Mouse (Mus musculus): ENCODE results near the gene Lrrc8e. TPM values are rescaled to one million over a fixed set of nuclear protein-coding genes. Genes with fewer than 3 reads are reported as not detected.
"Not testable (repeated sequence)": the region's sequence is repeated elsewhere in the genome, so short reads cannot be mapped to it uniquely, and the experiment has no call there.

Lrrc8e gene
- polyA plus RNA-seq, 1 experiment: not detected

- H3K4me3 ChIP-seq (replicated peaks): no peak overlapping the region
- H3K4me1 ChIP-seq (ENCODE audit: control insufficient read depth): peaks cover 59% of the 10 kb centered on the region
- peaks cover 4% of the 10 kb centered on the region; the same call in 1 of the 2 replicates for H3K27me3 ChIP-seq (ENCODE audit: control insufficient read depth)
- H3K9me3 ChIP-seq (ENCODE audit: control insufficient read depth, low read length): no peaks in the 10 kb centered on the region
- no peak for TF ChIP-seq TAL1 (IDR thresholded peaks at IDR 0.05; ENCODE audit: low read length)
- TF ChIP-seq GATA1 (IDR thresholded peaks at IDR 0.05; ENCODE audit: low read length): no peak
- peaks cover 44% of the 10 kb centered on the region for H3K36me3 ChIP-seq (ENCODE audit: control insufficient read depth)
These were observed 23.8 kb downstream of the Lrrc8e start for GRCm38 (mm10) chr8:4250306-4250970.

GRCm38 (mm10) chr8:4252116-4252760 lies 25.6 kb downstream of the Lrrc8e start:
- Histone ChIP-seq H3K4me3 (replicated peaks) (peak overlapping the region; percentile 67), H3K36me3 (ENCODE audit: control insufficient read depth) (peaks cover 42% of the 10 kb centered on the region), H3K9me3 (ENCODE audit: control insufficient read depth, low read length) (no peaks in the 10 kb centered on the region), H3K27me3 (ENCODE audit: control insufficient read depth) (peaks cover 4% of the 10 kb centered on the region; the same call in 1 of the 2 replicates), H3K4me1 (ENCODE audit: control insufficient read depth) (peaks cover 51% of the 10 kb centered on the region)
- TF ChIP-seq TAL1 (IDR thresholded peaks at IDR 0.05; ENCODE audit: low read length) (no peak), GATA1 (IDR thresholded peaks at IDR 0.05; ENCODE audit: low read length) (no peak)

GRCm38 (mm10) chr8:4252934-4253841 lies 26.6 kb downstream of the Lrrc8e start, which contains the start of gene Snapc2:
Snapc2 (plus strand) TSS chr8:4253080.
- Histone ChIP-seq H3K4me3 (replicated peaks) (peak within 1 kb of the TSS; percentile 67), H3K27me3 (ENCODE audit: control insufficient read depth) (peaks cover 4% of the 10 kb centered on the region; the same call in 1 of the 2 replicates), H3K4me1 (ENCODE audit: control insufficient read depth) (peaks cover 51% of the 10 kb centered on the region), H3K36me3 (ENCODE audit: control insufficient read depth) (peaks cover 45% of the 10 kb centered on the region), H3K9me3 (ENCODE audit: control insufficient read depth, low read length) (no peaks in the 10 kb centered on the region)
- TF ChIP-seq GATA1 (IDR thresholded peaks at IDR 0.05; ENCODE audit: low read length) (no peak), TAL1 (IDR thresholded peaks at IDR 0.05; ENCODE audit: low read length) (no peak)

DNA sequence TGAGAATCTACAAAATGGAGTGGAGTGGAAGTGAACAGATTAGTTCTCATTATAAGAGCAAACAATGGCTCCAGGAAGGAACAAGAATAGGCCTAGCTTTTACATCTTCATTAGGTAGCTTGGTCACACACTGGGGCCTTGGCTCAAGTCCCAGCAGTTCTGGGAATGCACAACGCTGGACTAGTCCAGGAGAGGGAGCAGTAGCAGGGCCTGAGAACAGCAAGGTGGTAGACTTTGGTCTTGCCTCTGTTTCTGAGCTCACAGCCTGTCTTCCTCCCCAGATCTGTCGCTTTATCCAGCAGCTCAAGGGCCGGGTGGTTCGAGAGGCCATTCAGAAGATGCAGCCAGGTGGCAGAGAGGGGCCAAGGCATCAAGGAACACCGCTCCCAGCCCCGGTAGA lies 27.4 kb downstream of the Lrrc8e start:
- Histone ChIP-seq H3K27me3 (ENCODE audit: control insufficient read depth) (peaks cover 4% of the 10 kb centered on the region; the same call in 1 of the 2 replicates), H3K4me3 (replicated peaks) (peak overlapping the region; percentile 67), H3K36me3 (ENCODE audit: control insufficient read depth) (peaks cover 44% of the 10 kb centered on the region), H3K4me1 (ENCODE audit: control insufficient read depth) (peaks cover 58% of the 10 kb centered on the region), H3K9me3 (ENCODE audit: control insufficient read depth, low read length) (no peaks in the 10 kb centered on the region)
- TF ChIP-seq TAL1 (IDR thresholded peaks at IDR 0.05; ENCODE audit: low read length) (no peak), GATA1 (IDR thresholded peaks at IDR 0.05; ENCODE audit: low read length) (no peak)

DNA sequence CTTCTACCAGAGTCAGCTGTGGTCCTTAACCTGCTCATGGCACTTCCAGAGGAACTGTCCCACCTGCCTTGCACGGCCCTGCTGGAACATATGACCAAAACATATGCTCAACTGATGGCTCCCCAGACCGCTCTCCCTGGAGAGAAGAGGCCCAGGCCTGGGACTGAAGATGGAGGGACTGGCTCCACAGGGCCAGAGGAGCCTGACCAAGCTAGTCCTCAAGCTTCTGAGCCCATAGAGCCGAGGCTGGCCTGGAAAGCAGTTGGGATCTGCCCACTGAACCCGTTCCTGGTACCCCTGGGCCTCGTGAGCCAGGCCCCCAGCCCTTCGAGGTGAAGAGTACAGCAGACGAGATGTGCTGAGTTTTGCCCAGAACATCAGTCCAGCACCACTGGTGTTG lies 28.8 kb downstream of the Lrrc8e start:
- not testable (repeated sequence) for H3K4me3 ChIP-seq (replicated peaks); H3K27me3 ChIP-seq (ENCODE audit: control insufficient read depth); H3K9me3 ChIP-seq (ENCODE audit: control insufficient read depth, low read length)
- Histone ChIP-seq H3K36me3 (ENCODE audit: control insufficient read depth) (peaks cover 50% of the 10 kb centered on the region), H3K4me1 (ENCODE audit: control insufficient read depth) (peaks cover 64% of the 10 kb centered on the region)

- no peaks in the 10 kb centered on the region for H3K9me3 ChIP-seq (ENCODE audit: control insufficient read depth, low read length)
- no peak overlapping the region for H3K4me3 ChIP-seq (replicated peaks)
- H3K36me3 ChIP-seq (ENCODE audit: control insufficient read depth): peaks cover 65% of the 10 kb centered on the region
- H3K4me1 ChIP-seq (ENCODE audit: control insufficient read depth): peaks cover 58% of the 10 kb centered on the region
- H3K27me3 ChIP-seq (ENCODE audit: control insufficient read depth): no peaks in the 10 kb centered on the region
- no peak for TF ChIP-seq TAL1 (IDR thresholded peaks at IDR 0.05; ENCODE audit: low read length)
- TF ChIP-seq GATA1 (IDR thresholded peaks at IDR 0.05; ENCODE audit: low read length): no peak
These were observed 30.3 kb downstream of the Lrrc8e start for GRCm38 (mm10) chr8:4256911-4257310.

DNA sequence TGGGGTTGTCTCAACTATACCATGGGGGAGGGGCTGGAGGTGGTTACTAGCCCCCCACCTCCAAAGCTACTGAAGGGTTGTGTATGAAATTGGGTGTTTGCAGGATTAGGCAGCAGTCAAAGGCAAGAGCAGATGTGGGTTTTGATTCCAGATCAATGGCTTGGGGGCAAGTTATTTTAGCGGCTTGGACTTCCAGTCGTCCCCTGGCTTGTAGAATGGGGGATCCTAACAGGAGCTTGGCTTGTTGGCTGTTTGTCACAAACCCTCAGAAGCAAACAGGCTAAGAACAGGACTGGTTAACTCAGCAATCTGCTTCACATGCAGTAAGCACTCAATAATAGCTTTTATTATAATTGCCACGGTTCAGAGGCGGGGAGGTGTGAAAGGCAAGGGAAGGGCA lies 30.7 kb downstream of the Lrrc8e start:
- Histone ChIP-seq H3K4me1 (ENCODE audit: control insufficient read depth) (peaks cover 55% of the 10 kb centered on the region), H3K4me3 (replicated peaks) (no peak overlapping the region), H3K36me3 (ENCODE audit: control insufficient read depth) (peaks cover 69% of the 10 kb centered on the region), H3K9me3 (ENCODE audit: control insufficient read depth, low read length) (no peaks in the 10 kb centered on the region), H3K27me3 (ENCODE audit: control insufficient read depth) (no peaks in the 10 kb centered on the region)
- TF ChIP-seq TAL1 (IDR thresholded peaks at IDR 0.05; ENCODE audit: low read length) (no peak), GATA1 (IDR thresholded peaks at IDR 0.05; ENCODE audit: low read length) (no peak)

DNA sequence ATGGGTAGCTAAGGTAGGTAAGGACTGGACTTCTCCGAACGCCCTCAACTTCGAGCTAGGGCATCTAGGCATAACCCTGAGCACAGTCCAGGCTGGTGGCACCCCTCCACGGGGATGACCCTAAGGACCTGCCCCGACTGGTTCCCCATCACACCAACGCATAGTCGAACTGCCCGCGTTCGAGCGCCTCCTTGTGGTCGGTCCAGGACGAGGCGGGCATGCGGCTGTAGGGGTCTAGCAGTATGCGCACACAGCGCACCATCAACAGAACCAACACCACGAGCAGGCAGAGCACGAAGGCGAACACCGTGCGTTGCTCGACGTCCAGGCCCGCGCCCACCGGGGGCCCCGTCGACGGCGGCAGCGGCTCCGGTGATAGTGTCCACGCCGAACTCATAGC lies 31.6 kb downstream of the Lrrc8e start:
- peaks cover 52% of the 10 kb centered on the region for H3K4me1 ChIP-seq (ENCODE audit: control insufficient read depth)
- peak overlapping the region; percentile 69 for H3K4me3 ChIP-seq (replicated peaks)
- H3K27me3 ChIP-seq (ENCODE audit: control insufficient read depth): no peaks in the 10 kb centered on the region
- H3K36me3 ChIP-seq (ENCODE audit: control insufficient read depth): peaks cover 78% of the 10 kb centered on the region
- no peaks in the 10 kb centered on the region for H3K9me3 ChIP-seq (ENCODE audit: control insufficient read depth, low read length)
- no peak for TF ChIP-seq TAL1 (IDR thresholded peaks at IDR 0.05; ENCODE audit: low read length)

GRCm38 (mm10) chr8:4258678-4259077 lies 32.1 kb downstream of the Lrrc8e start:
- no peaks in the 10 kb centered on the region for H3K27me3 ChIP-seq (ENCODE audit: control insufficient read depth)
- peaks cover 82% of the 10 kb centered on the region for H3K36me3 ChIP-seq (ENCODE audit: control insufficient read depth)
- peak overlapping the region; percentile 69 for H3K4me3 ChIP-seq (replicated peaks)
- H3K9me3 ChIP-seq (ENCODE audit: control insufficient read depth, low read length): no peaks in the 10 kb centered on the region
- TF ChIP-seq TAL1 (IDR thresholded peaks at IDR 0.05; ENCODE audit: low read length) (no peak), GATA1 (IDR thresholded peaks at IDR 0.05; ENCODE audit: low read length) (no peak)
- peaks cover 48% of the 10 kb centered on the region for H3K4me1 ChIP-seq (ENCODE audit: control insufficient read depth)
